Mouse (Mus musculus) midbrain, embryonic 10.5 days (tissue): ENCODE measurements around the gene Nkx2-3. TPM values are rescaled to one million over a fixed set of nuclear protein-coding genes. Genes with fewer than 3 reads are reported as not detected.

Source experiments
- DNase-seq: peaks from one replicate; pipeline ENCODE4 v3.0.0-alpha.2; 2017; ENCODE audit warnings: low spot score
- H3K27ac ChIP-seq: fragments of 300-500 bp; sonication (generic); replicated peaks from 2 replicates; pipeline ENCODE4 v1.5.1; 2016; ENCODE audit warnings: mild to moderate bottlenecking
- H3K27me3 ChIP-seq: fragments of 300-500 bp; sonication (generic); 2 replicates; pipeline ENCODE4 v1.6.1; 2016; ENCODE audit warnings: low read depth, mild to moderate bottlenecking; ENCODE audit not compliant: poor library complexity, severe bottlenecking
- H3K36me3 ChIP-seq: fragments of 300-500 bp; sonication (generic); 2 replicates; pipeline ENCODE4 v1.6.1; 2016; ENCODE audit warnings: mild to moderate bottlenecking, moderate library complexity
- H3K4me1 ChIP-seq: fragments of 300-500 bp; sonication (generic); 2 replicates; pipeline ENCODE4 v1.6.1; 2016
- H3K4me3 ChIP-seq: fragments of 300-500 bp; sonication (generic); 2 replicates; pipeline ENCODE4 v1.5.1; 2016; ENCODE audit warnings: mild to moderate bottlenecking, moderate library complexity
- H3K9me3 ChIP-seq: fragments of 300-500 bp; sonication (generic); replicated peaks from 2 replicates; pipeline ENCODE4 v1.6.1; 2016; ENCODE audit warnings: mild to moderate bottlenecking
- WGBS: fragments of 180-500 bp; shearing (Covaris S2); methylation state at CpG from one replicate; pipeline ENCODE4 v1.1.7; 2016; 5-methylcytosine and 5-hydroxymethylcytosine counted together
- polyA plus RNA-seq: library from polyadenylated mRNA; unstranded; fragments of >200 nt; fragmentation: Nextera tagmentation; extraction: Ambion mirVana; gene quantifications from 2 replicates; pipeline ENCODE4 v1.2.1, GENCODE M21; 2016

The Nkx2-3 gene
- polyA plus RNA-seq, 1 experiment from 2014 or later: 0.21 TPM

DNA sequence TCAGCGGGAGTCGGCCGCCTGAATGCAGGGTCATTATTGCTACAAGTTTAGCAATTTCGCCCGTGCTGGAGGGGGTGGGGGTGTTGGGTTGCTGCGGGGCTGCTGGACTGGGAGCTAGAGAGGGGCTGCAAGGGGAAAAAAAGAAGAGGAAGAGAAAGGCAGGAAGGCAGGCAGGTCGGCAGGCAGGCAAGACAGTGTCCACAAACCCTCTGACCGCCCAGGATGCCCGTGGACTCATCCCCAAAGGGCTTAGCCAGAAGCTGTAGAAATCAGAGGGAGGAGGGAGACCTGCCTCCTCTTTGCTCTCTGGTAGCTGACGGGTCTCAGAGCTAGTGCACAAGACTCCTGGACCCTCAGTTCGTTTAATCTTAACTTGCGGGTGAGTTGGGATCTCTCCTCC is 4.8 kb downstream of the Nkx2-3 start:
- under 1% methylated on average over 12 of the region's 12 CpGs for WGBS
- Histone ChIP-seq H3K9me3 (no peaks in the 10 kb centered on the region), H3K27me3 (peaks cover 100% of the 10 kb centered on the region), H3K4me1 (peaks cover 52% of the 10 kb centered on the region), H3K27ac (peak overlapping the region; percentile 78), H3K36me3 (no peaks in the 10 kb centered on the region), H3K4me3 (peak overlapping the region; percentile 52)
- DNase-seq: peak; percentile 74

- Histone ChIP-seq H3K27me3 (peaks cover 100% of the 10 kb centered on the region), H3K27ac (no peak overlapping the region), H3K4me1 (peaks cover 42% of the 10 kb centered on the region), H3K36me3 (no peaks in the 10 kb centered on the region), H3K4me3 (no peak overlapping the region), H3K9me3 (no peaks in the 10 kb centered on the region)
- WGBS: 19% methylated on average over 10 of the region's 10 CpGs
- DNase-seq: no peak
These were observed 5.7 kb downstream of the Nkx2-3 start for GRCm38 (mm10) chr19:43617761-43618349.

- Histone ChIP-seq H3K4me1 (peaks cover 40% of the 10 kb centered on the region), H3K9me3 (no peaks in the 10 kb centered on the region), H3K36me3 (no peaks in the 10 kb centered on the region), H3K4me3 (no peak overlapping the region), H3K27ac (no peak overlapping the region), H3K27me3 (peaks cover 100% of the 10 kb centered on the region)
- DNase-seq: no peak
- 4% methylated on average over 5 of the region's 5 CpGs for WGBS
These were observed 6.4 kb downstream of the Nkx2-3 start for GRCm38 (mm10) chr19:43618505-43619030.

DNA sequence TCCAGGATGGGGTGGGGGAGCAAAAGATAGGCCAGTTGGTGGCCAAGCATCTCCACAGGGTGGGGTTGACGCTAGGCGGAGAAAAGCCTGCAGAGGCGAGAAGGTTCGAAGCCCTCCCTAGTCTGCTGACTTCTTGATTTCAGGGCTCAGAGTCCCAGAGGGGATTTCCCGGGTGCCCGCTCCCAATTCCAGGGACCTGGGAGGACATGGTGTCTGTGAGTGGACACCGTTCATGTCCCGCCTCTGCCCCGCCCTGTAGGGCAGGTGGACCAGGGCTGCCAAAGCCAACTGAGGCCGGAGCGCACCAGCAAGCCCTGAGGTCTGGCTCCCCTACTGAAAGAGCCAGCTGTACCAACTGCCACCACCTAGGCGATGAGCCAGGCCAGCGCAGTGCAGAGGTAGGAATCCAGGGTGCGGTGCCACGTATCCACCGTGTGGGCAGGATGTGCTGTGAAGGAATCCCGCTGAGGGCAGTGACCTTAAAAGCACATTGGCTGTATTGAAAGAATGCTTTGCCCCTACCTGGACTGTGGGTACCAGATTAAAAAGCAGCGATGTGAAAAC is 7.9 kb downstream of the Nkx2-3 start:
- peaks cover 29% of the 10 kb centered on the region for H3K4me1 ChIP-seq
- 5% methylated on average over 18 of the region's 18 CpGs for WGBS
- peaks cover 100% of the 10 kb centered on the region for H3K27me3 ChIP-seq
- H3K4me3 ChIP-seq: no peak overlapping the region
- H3K27ac ChIP-seq: no peak overlapping the region
- no peaks in the 10 kb centered on the region for H3K9me3 ChIP-seq
- DNase-seq: peak; percentile 22
- H3K36me3 ChIP-seq: no peaks in the 10 kb centered on the region

GRCm38 (mm10) chr19:43623913-43624312 is 11.8 kb downstream of the Nkx2-3 start:
- Histone ChIP-seq H3K4me3 (no peak overlapping the region), H3K36me3 (no peaks in the 10 kb centered on the region), H3K4me1 (peaks cover 2% of the 10 kb centered on the region; the same call in 1 of the 2 replicates), H3K9me3 (no peaks in the 10 kb centered on the region), H3K27ac (no peak overlapping the region), H3K27me3 (peaks cover 73% of the 10 kb centered on the region)
- peak; percentile 21 for DNase-seq
- WGBS: 40% methylated on average over 4 of the region's 4 CpGs

GRCm38 (mm10) chr19:43626160-43626559 is 14.0 kb downstream of the Nkx2-3 start:
- no peak for DNase-seq
- H3K36me3 ChIP-seq: no peaks in the 10 kb centered on the region
- peaks cover 4% of the 10 kb centered on the region; the same call in 1 of the 2 replicates for H3K4me1 ChIP-seq
- no peak overlapping the region for H3K27ac ChIP-seq
- peaks cover 62% of the 10 kb centered on the region for H3K27me3 ChIP-seq
- H3K9me3 ChIP-seq: no peaks in the 10 kb centered on the region
- 63% methylated on average over 3 of the region's 3 CpGs for WGBS
- H3K4me3 ChIP-seq: no peak overlapping the region

- no peak for DNase-seq
- no peak overlapping the region for H3K27ac ChIP-seq
- H3K4me1 ChIP-seq: peaks cover 4% of the 10 kb centered on the region; the same call in 1 of the 2 replicates
- H3K9me3 ChIP-seq: no peaks in the 10 kb centered on the region
- H3K36me3 ChIP-seq: no peaks in the 10 kb centered on the region
- 95% methylated on average over 3 of the region's 3 CpGs for WGBS
- H3K4me3 ChIP-seq: no peak overlapping the region
- H3K27me3 ChIP-seq: peaks cover 50% of the 10 kb centered on the region
These were observed 15.2 kb downstream of the Nkx2-3 start for GRCm38 (mm10) chr19:43627345-43627744.

GRCm38 (mm10) chr19:43629088-43629487 is 17.0 kb downstream of the Nkx2-3 start:
- 60% methylated on average over 4 of the region's 4 CpGs for WGBS
- H3K4me3 ChIP-seq: no peak overlapping the region
- DNase-seq: no peak
- peaks cover 32% of the 10 kb centered on the region for H3K27me3 ChIP-seq
- H3K4me1 ChIP-seq: peaks cover 4% of the 10 kb centered on the region; the same call in 1 of the 2 replicates
- H3K9me3 ChIP-seq: no peaks in the 10 kb centered on the region
- no peaks in the 10 kb centered on the region for H3K36me3 ChIP-seq
- H3K27ac ChIP-seq: no peak overlapping the region

DNA sequence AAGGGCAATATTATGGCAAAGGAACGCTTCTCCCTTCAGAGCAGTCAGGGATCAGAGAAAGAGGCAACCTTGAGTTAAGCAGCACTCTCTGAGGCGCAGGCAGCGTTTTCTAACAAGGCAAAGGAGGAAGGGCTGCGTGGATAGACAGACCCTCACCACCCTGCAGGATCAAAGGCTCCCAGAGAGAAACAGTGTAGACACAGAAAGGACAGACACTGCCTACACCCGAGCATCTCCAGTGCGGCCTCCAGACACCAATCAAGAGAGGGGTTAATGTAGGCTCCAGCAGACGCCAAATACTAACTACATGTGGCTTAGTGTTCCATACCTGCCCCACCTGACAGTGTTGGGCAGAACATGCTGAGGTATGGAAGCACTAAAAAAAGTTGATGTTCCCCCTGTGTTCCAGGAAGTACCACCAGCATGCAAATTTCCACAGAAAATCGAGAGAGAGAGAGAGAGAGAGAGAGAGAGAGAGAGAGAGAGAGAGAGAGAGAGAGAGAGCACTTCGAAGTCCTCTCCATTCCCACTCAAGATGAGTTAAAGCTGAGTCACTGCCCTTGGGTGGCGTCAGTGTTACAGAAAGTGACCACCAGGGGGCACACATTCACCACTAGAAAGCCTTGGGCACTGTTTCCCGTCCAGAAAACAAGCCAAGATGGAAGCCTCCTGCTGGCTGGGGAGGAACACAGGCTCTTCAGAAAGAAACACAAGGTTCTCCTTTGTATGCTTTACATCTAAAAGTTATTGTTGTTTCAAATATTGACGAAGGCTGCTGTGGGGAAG is 18.5 kb downstream of the Nkx2-3 start:
- H3K27ac ChIP-seq: no peak overlapping the region; the same call in 1 of the 2 replicates
- peak; percentile 82 for DNase-seq
- WGBS: 29% methylated on average over 12 of the region's 12 CpGs
- H3K36me3 ChIP-seq: no peaks in the 10 kb centered on the region
- H3K27me3 ChIP-seq: peaks cover 17% of the 10 kb centered on the region
- no peak overlapping the region for H3K4me3 ChIP-seq
- no peaks in the 10 kb centered on the region for H3K9me3 ChIP-seq
- peaks cover 4% of the 10 kb centered on the region; the same call in 1 of the 2 replicates for H3K4me1 ChIP-seq

- no peaks in the 10 kb centered on the region for H3K36me3 ChIP-seq
- H3K4me1 ChIP-seq: no peaks in the 10 kb centered on the region
- H3K27me3 ChIP-seq: no peaks in the 10 kb centered on the region; the same call in 1 of the 2 replicates
- no peak overlapping the region for H3K4me3 ChIP-seq
- DNase-seq: no peak
- no peaks in the 10 kb centered on the region for H3K9me3 ChIP-seq
- WGBS: 71% methylated on average over 11 of the region's 11 CpGs
- H3K27ac ChIP-seq: no peak overlapping the region
These were observed 29.7 kb downstream of the Nkx2-3 start for GRCm38 (mm10) chr19:43641833-43642232.

DNA sequence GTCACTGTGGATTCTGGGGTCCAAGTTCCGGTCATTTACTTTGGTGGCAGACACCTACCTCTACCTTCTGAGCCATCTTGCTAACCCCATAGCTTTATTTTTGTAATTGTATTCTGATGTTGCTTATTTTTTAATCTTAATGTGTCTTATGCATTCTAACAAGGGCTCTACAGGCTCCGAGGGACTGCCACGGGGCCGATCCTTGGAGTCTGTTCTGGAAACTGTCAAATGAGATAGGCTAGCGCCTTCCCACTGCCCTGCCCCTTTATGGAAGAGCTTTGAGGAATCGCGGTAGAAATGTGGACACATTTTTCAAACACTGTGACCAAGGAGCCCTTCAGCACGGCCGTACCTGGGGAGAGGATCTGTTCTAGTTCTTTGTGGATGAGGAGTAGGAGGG is 30.7 kb downstream of the Nkx2-3 start:
- Histone ChIP-seq H3K9me3 (no peaks in the 10 kb centered on the region), H3K4me3 (no peak overlapping the region), H3K27me3 (no peaks in the 10 kb centered on the region; the same call in 1 of the 2 replicates), H3K27ac (no peak overlapping the region), H3K4me1 (no peaks in the 10 kb centered on the region), H3K36me3 (no peaks in the 10 kb centered on the region)
- no peak for DNase-seq
- 88% methylated on average over 9 of the region's 9 CpGs for WGBS

DNA sequence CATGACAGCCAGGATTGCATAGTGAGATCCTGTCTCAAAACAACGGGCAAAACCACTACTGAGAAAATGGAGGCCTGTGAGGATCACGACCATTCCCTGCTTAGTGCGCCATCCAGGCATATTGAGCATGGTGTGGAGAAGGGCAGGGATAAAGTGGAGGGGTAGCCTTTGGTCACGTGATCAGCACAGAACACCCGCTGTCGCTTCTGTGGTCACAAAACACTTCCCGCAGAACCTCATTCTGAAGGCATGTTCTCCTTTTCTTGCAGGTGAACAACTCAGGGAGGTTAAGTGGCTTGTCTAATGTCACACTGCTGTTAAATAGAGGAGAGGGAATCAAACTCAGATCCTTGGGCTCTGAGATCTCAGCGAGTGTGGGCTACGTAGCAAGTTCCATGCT is 33.4 kb downstream of the Nkx2-3 start:
- no peak overlapping the region for H3K4me3 ChIP-seq
- DNase-seq: no peak
- H3K36me3 ChIP-seq: no peaks in the 10 kb centered on the region
- H3K27ac ChIP-seq: no peak overlapping the region
- no peaks in the 10 kb centered on the region; the same call in 1 of the 2 replicates for H3K27me3 ChIP-seq
- 93% methylated on average over 9 of the region's 9 CpGs for WGBS
- no peaks in the 10 kb centered on the region for H3K9me3 ChIP-seq
- no peaks in the 10 kb centered on the region for H3K4me1 ChIP-seq

GRCm38 (mm10) chr19:43646852-43647251 is 34.7 kb downstream of the Nkx2-3 start:
- H3K9me3 ChIP-seq: no peaks in the 10 kb centered on the region
- no peaks in the 10 kb centered on the region for H3K27me3 ChIP-seq
- H3K4me3 ChIP-seq: no peak overlapping the region
- WGBS: 65% methylated on average over 7 of the region's 7 CpGs
- H3K4me1 ChIP-seq: no peaks in the 10 kb centered on the region
- no peak overlapping the region for H3K27ac ChIP-seq
- no peaks in the 10 kb centered on the region for H3K36me3 ChIP-seq
- DNase-seq: no peak
